Mouse (Mus musculus) megakaryocyte, adult 5-6 weeks (primary cell): ENCODE results near the gene Cd248. TPM values are rescaled to one million over a fixed set of nuclear protein-coding genes. Genes with fewer than 3 reads are reported as not detected.

Experiments used
- ATAC-seq: 2 replicates; pipeline ENCODE4 v1.8.0; 2016; ENCODE audit warnings: mild to moderate bottlenecking, inconsistent platforms; ENCODE audit not compliant: poor library complexity, severe bottlenecking
- total RNA-seq, 2 experiments: library from RNA; stranded (forward) in 1 of 2; stranded (reverse) in 1 of 2; fragments of 153-499, 151-499 nt in 1 of 2; fragments of 221-1000, 200-1000 nt in 1 of 2; gene quantifications; 2 replicates each; pipeline versions ENCODE4 v1.2.3 to v1.2.4; 2015 to 2017

The Cd248 gene
- total RNA-seq, 2 experiments from 2014 or later: 0.13 TPM; not detected in 1

DNA sequence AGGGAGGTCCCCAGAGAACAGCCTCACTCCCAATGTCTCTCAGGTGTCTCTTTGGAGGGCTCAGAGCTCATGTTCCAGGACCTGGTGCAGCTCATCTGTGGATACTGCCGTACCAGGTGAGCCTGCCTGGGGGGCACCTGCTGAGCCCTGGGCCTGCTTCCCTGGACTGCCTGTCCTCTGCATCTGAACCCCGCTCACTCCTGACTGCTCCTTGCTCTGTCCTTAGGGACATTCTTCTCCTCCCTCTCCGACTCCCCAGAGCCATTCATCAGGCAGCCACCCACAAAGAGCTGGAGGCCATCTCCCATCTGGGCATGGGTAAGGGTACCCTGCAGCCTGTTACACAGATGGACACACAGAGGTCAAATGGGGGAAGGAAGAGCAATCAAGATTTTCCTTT is 16.4 kb upstream of the Cd248 start:
- no peak for ATAC-seq

GRCm38 (mm10) chr19:5052166-5052822 is 15.6 kb upstream of the Cd248 start:
- ATAC-seq: no peak

- ATAC-seq: no peak
Measured at GRCm38 (mm10) chr19:5052853-5053252, 15.0 kb upstream of the Cd248 start.

DNA sequence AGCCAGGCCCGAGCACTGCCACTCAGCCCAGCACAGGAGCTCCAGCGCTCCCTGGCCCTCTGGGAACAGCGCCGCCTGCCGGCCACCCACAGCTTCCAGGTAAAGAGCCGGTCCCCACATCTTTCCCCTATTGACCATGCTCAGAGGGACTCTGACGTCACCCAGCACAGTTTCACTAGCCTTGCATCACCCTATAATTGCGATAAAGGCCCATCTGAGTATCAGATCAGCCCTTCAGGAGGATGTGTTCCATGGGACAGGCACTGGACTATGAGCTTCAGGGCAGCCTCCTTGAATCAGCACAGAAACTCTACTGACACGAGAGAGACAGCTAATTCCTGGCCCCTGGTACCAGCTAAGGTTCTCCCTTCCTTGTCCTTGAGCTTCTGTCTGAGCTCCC is 14.0 kb upstream of the Cd248 start:
- peak; percentile 68 for ATAC-seq

DNA sequence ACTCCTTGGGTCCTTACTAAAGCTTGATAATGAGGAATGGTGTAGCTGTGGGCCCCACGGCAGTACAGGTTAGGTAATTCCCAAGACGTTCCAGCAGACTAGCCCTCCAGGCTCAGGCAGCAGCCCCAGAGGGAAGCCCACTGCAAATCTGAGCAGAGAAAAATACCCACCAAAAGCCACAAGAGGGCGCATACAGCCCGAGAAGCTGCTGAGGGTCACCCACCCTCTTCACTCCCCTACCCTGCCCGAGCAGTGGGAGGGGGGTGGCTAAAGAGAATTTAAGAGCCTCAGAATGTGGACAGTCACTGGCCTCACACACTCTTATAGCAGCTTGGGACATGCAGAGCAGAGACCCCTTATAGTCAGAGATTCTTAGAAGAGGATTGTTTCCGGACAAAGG is 11.6 kb upstream of the Cd248 start:
- ATAC-seq: no peak

GRCm38 (mm10) chr19:5057876-5058775 is 9.8 kb upstream of the Cd248 start:
- ATAC-seq: no peak

DNA sequence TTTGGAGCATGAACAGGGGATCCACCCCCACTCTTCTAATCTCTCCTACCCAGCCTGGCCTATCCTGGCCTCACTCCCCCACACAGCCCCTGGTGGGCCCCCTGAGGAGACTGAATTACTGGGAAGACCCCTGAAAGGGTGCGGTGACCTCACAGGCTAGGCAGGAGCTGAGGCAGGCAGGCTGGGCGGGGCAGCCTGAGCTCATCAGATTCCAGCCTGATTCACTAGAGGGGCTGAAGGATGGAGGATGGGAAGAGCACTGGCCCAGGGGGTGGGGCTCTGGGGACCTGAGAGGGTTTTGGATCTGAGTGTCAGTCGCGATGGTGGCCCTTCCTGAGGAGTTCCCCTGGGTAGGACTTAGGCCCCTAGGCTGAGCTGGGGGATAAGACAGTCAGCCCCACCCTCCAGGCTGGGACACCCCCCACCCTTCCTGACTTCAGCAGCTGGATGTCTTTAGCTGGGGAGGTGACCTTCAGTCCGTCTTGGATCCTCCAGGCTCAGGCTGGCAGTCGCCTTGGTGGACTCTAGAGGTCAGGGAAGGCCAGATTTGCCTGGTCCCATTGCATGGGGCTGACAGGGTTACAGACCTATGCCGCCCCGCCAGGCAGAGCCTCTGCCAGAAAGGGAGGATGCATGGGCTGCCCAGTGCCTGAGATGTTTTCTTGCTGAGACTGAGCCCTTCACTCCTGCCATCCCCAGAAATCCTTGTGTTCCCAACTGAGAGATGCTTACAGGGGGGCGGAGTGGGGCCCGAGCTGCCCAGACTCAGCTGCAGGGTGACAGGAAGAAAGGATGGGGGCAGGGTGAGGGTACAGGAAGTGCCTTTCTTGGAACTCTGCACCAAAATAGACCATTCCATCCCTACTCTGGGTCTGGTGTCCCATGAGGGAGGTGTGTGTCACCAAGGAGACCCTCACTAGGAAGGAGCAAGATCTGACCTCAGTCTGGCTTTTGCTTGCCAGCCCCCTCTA is 8.8 kb upstream of the Cd248 start:
- ATAC-seq: no peak

GRCm38 (mm10) chr19:5060365-5061330 is 7.2 kb upstream of the Cd248 start:
- no peak for ATAC-seq

DNA sequence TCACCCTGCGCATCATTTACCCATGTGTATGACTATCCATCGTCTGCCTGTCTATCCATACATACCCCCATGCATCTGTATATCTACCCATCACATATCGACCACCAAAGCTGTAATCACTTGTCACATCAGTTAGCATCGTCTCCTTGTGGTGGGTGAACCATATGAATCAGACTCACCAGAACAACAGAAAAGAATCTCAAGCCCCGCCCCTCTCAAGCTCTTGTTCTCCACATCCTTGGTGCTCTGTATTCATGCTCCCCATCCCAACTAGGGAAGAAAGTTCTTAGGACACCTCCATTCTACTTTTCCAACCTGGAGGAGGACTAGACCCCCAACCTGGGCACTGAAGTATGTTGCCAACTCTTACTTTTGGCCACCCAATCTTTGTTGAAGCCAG is 5.8 kb upstream of the Cd248 start:
- no peak for ATAC-seq

DNA sequence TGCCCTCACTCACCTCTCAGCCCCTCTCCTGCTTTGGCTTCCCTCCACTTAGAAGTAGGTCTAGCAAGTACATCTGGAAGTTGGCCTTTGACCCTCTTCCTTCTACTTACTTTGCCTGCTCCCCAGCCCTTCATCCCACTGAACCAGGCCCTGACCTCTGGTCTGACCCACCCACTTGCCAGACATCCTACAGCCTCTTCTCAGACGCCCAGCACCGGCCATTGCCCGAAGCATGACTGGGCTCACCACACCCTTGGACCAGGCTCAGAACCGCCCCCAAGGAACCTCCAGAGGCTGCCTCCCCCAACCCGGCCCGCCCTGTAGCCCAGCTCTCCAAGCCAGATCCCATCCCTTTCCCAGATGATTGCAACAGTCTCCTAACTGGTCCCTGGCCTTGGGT is 5.4 kb upstream of the Cd248 start:
- ATAC-seq: no peak

GRCm38 (mm10) chr19:5065104-5065503 is 2.8 kb upstream of the Cd248 start:
- no peak for ATAC-seq

- 0 out of 2 replicates have a peak, but pooled peaks have one; percentile 20 for ATAC-seq
Measured at GRCm38 (mm10) chr19:5067040-5067799, 658 bp upstream of the Cd248 start.

DNA sequence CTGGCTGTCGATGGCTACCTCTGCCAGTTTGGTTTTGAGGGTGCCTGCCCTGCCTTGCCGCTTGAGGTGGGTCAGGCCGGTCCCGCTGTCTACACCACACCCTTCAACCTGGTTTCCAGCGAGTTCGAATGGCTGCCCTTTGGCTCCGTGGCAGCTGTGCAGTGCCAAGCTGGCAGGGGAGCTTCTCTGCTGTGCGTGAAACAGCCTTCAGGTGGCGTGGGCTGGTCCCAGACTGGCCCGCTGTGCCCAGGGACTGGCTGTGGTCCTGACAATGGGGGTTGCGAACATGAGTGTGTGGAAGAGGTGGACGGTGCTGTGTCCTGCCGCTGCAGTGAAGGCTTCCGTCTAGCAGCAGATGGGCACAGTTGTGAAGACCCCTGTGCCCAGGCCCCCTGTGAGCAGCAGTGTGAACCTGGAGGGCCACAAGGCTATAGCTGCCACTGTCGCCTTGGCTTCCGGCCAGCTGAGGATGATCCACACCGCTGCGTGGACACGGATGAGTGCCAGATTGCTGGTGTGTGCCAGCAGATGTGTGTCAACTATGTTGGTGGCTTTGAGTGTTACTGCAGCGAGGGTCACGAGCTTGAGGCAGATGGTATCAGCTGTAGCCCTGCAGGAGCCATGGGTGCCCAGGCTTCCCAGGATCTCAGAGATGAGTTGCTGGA is 824 bp downstream of the Cd248 start:
- ATAC-seq: no peak

DNA sequence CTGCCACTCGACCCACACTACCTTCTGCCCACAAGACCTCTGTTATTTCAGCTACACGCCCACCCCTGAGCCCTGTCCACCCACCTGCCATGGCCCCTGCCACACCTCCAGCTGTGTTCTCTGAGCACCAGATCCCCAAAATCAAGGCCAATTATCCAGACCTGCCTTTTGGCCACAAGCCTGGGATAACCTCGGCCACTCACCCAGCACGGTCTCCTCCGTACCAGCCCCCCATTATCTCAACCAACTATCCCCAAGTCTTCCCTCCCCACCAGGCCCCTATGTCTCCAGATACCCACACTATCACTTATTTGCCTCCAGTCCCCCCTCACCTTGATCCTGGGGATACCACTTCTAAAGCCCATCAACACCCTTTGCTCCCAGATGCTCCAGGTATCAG is 1.6 kb downstream of the Cd248 start:
- ATAC-seq: no peak

GRCm38 (mm10) chr19:5069978-5070377 is 2.1 kb downstream of the Cd248 start:
- ATAC-seq: no peak

DNA sequence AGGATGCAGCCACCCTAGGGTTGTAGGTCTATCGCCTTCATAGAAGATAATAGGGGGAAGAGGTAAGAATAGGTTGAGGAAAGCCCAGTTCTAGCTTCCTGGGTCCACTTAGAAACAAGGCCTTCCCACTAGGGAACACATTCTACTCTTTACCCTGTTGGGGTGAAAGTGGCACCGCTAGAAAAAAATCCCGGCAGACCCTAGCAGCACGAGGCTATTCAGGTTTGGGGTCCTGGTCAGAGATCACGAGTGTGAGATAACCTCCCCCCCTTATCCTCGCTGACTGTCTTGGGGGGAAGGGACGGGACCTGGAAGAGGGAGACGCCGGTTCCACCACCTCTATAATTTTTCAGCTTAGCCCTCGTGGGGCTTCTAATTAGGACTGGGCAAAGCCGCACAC is 3.2 kb downstream of the Cd248 start:
- no peak for ATAC-seq

DNA sequence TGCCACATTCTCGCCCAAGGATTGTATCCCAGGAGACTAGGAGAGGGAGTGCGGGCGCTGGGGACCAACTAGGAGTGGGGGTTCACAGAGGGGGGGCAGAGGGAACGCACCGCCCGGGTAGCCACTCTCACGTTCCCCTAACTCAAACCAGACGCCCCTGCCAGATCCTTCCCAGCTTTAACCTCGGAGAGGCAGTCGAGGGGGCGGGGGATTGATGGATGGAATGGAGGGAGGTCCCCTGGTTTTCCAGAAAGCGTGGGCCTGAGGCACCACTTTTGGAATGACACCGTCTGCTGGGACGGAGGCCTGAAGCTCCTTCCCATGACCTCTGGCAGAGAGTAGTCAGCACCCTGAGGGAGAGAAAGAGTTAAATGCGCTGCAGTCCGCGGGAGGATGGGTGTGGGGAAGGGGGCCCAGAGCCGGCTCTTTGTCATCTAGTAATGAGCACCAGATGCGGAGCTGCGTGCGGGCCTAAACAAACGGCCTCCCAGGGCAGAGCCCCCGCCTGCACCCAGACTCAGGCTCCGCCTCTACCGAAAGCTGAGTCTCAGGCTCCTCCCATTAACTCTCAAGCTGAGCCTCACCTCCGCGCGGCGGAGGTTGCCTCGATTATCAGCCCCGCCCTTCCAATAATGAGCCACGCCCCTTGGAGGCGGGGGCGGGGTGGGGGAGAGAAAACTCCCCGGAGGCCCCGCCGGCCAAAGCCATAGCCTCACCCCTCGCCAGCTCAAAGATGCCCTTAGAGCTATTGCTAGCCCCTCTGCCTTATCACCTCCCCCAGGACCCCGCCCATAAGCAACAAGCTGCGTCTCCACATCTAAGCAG is 3.9 kb downstream of the Cd248 start:
- ATAC-seq: peak; percentile 80
